Mouse (Mus musculus): ENCODE results near the gene Mef2c.

- no peak for TF ChIP-seq CTCF (IDR thresholded peaks at IDR 0.05; ENCODE audit: extremely low read depth, insufficient read depth, low read length)
- TF ChIP-seq POLR2A (IDR thresholded peaks at IDR 0.05; ENCODE audit: extremely low read depth, insufficient read depth, low read length) = peak; percentile 45; the same call in 1 of the 2 replicates
Observed at GRCm38 (mm10) chr13:83531968-83532591, 28.2 kb downstream of the Mef2c start.
